Mouse (Mus musculus) liver, embryonic 16.5 days (tissue): Measurements from ENCODE around the gene Rnase2b. TPM values are rescaled to one million over a fixed set of nuclear protein-coding genes. Genes with fewer than 3 reads are reported as not detected.
A peak's percentile ranks its signal among the peaks of the same experiment; 100 is the strongest.

ENCODE experiments used
- ATAC-seq: fragments of 200-750 bp; cut with Nextera tagmentation; 2 replicates; pipeline ENCODE4 v1.8.0; 2017; ENCODE audit warnings: low read depth, mild to moderate bottlenecking, moderate number of reproducible peaks, moderate library complexity
- H3K27ac ChIP-seq: fragments of 300-500 bp; sonication (generic); 2 replicates; pipeline ENCODE4 v1.5.1; 2014; ENCODE audit warnings: mild to moderate bottlenecking, low read length
- H3K27me3 ChIP-seq: fragments of 300-500 bp; sonication (generic); 2 replicates; pipeline ENCODE4 v1.6.1; 2014; ENCODE audit warnings: low read depth, low read length, mixed read lengths; ENCODE audit not compliant: control insufficient read depth, insufficient read depth
- H3K36me3 ChIP-seq: fragments of 300-500 bp; sonication (generic); 2 replicates; pipeline ENCODE4 v1.6.1; 2014; ENCODE audit warnings: mild to moderate bottlenecking; ENCODE audit not compliant: control insufficient read depth, insufficient read depth
- H3K4me1 ChIP-seq: fragments of 300-500 bp; sonication (generic); 2 replicates; pipeline ENCODE4 v1.6.1; 2014; ENCODE audit warnings: low read depth, low read length, mixed read lengths; ENCODE audit not compliant: control insufficient read depth
- H3K4me2 ChIP-seq: fragments of 300-500 bp; sonication (generic); 2 replicates; pipeline ENCODE4 v1.6.1; 2014; ENCODE audit warnings: low read depth, low read length, mixed read lengths
- H3K4me3 ChIP-seq: fragments of 300-500 bp; sonication (generic); 2 replicates; pipeline ENCODE4 v1.5.1; 2014; ENCODE audit warnings: low read depth, mild to moderate bottlenecking, low read length
- H3K9ac ChIP-seq: fragments of 300-500 bp; sonication (generic); 2 replicates; pipeline ENCODE4 v1.6.1; 2014; ENCODE audit warnings: low read depth, low read length
- H3K9me3 ChIP-seq: fragments of 300-500 bp; sonication (generic); replicated peaks from 2 replicates; pipeline ENCODE4 v1.6.1; 2016; ENCODE audit warnings: low read length; ENCODE audit not compliant: control insufficient read depth
- WGBS: fragments of 180-500 bp; shearing (Covaris S2); extraction: QIAGEN DNeasy Blood & Tissue Kit; methylation state at CpG from one replicate; pipeline ENCODE4 v1.1.7; 2014; ENCODE audit not compliant: insufficient replicate concordance; 5-methylcytosine and 5-hydroxymethylcytosine counted together
- polyA plus RNA-seq: library from polyadenylated mRNA; unstranded; fragments of >200 nt; fragmentation: Nextera tagmentation; extraction: Ambion mirVana; gene quantifications from 2 replicates; pipeline ENCODE4 v1.2.1, GENCODE M21; 2015

Rnase2b gene
- polyA plus RNA-seq, 1 experiment from 2014 or later, result not detected

- Histone ChIP-seq H3K4me3 (no peak overlapping the region), H3K36me3 (no peaks in the 10 kb centered on the region), H3K9me3 (no peaks in the 10 kb centered on the region), H3K9ac (peak overlapping the region; percentile 6; the same call in 1 of the 2 replicates), H3K4me1 (peaks cover 59% of the 10 kb centered on the region), H3K27me3 (no peaks in the 10 kb centered on the region), H3K27ac (peak overlapping the region; percentile 95), H3K4me2 (0 out of 2 replicates have a peak overlapping the region, but pooled peaks have one; percentile 71)
- 48% methylated on average over 7 of the region's 7 CpGs for WGBS
- ATAC-seq, result no peak
These were observed 30.8 kb upstream of the Rnase2b start for GRCm38 (mm10) chr14:51131086-51131815.

GRCm38 (mm10) chr14:51132372-51132771 lies 29.7 kb upstream of the Rnase2b start:
- Histone ChIP-seq H3K4me2 (peak overlapping the region; percentile 22; the same call in 1 of the 2 replicates), H3K9ac (0 out of 2 replicates have a peak overlapping the region, but pooled peaks have one; percentile 3), H3K4me1 (peaks cover 49% of the 10 kb centered on the region), H3K9me3 (no peaks in the 10 kb centered on the region), H3K36me3 (no peaks in the 10 kb centered on the region), H3K27ac (peak overlapping the region; percentile 95), H3K27me3 (no peaks in the 10 kb centered on the region), H3K4me3 (no peak overlapping the region)
- peak; percentile 47 for ATAC-seq
- 52% methylated on average over 4 of the region's 4 CpGs for WGBS

GRCm38 (mm10) chr14:51140342-51140741 lies 21.7 kb upstream of the Rnase2b start:
- peaks cover 38% of the 10 kb centered on the region for H3K4me1 ChIP-seq
- WGBS, result 71% methylated on average over 2 of the region's 2 CpGs
- H3K27ac ChIP-seq, result no peak overlapping the region
- no peak overlapping the region for H3K9ac ChIP-seq
- H3K36me3 ChIP-seq, result no peaks in the 10 kb centered on the region
- H3K9me3 ChIP-seq, result no peaks in the 10 kb centered on the region
- H3K4me3 ChIP-seq, result no peak overlapping the region
- H3K4me2 ChIP-seq, result no peak overlapping the region
- no peak for ATAC-seq
- no peaks in the 10 kb centered on the region for H3K27me3 ChIP-seq

GRCm38 (mm10) chr14:51142119-51142518 lies 19.9 kb upstream of the Rnase2b start:
- 58% methylated on average over 4 of the region's 4 CpGs for WGBS
- ATAC-seq, result peak; percentile 33; the same call in 1 of the 2 replicates
- Histone ChIP-seq H3K4me2 (peak overlapping the region; percentile 10; the same call in 1 of the 2 replicates), H3K9me3 (no peaks in the 10 kb centered on the region), H3K4me3 (no peak overlapping the region), H3K9ac (no peak overlapping the region), H3K27me3 (no peaks in the 10 kb centered on the region), H3K4me1 (peaks cover 55% of the 10 kb centered on the region), H3K27ac (peak overlapping the region; percentile 91), H3K36me3 (no peaks in the 10 kb centered on the region)

GRCm38 (mm10) chr14:51142568-51142967 lies 19.5 kb upstream of the Rnase2b start:
- H3K36me3 ChIP-seq, result no peaks in the 10 kb centered on the region
- peaks cover 57% of the 10 kb centered on the region for H3K4me1 ChIP-seq
- ATAC-seq, result peak; percentile 87
- peak overlapping the region; percentile 10; the same call in 1 of the 2 replicates for H3K4me2 ChIP-seq
- no peaks in the 10 kb centered on the region for H3K9me3 ChIP-seq
- 30% methylated on average over 3 of the region's 3 CpGs for WGBS
- H3K27ac ChIP-seq, result peak overlapping the region; percentile 91
- H3K9ac ChIP-seq, result no peak overlapping the region
- no peaks in the 10 kb centered on the region for H3K27me3 ChIP-seq
- no peak overlapping the region for H3K4me3 ChIP-seq

- Histone ChIP-seq H3K4me3 (no peak overlapping the region), H3K9ac (peak overlapping the region; percentile 49), H3K36me3 (no peaks in the 10 kb centered on the region), H3K9me3 (no peaks in the 10 kb centered on the region), H3K4me1 (peaks cover 64% of the 10 kb centered on the region), H3K27ac (peak overlapping the region; percentile 93), H3K27me3 (no peaks in the 10 kb centered on the region), H3K4me2 (peak overlapping the region; percentile 58)
- WGBS, result 54% methylated on average over 4 of the region's 4 CpGs
- ATAC-seq, result no peak
These were observed 18.8 kb upstream of the Rnase2b start for GRCm38 (mm10) chr14:51143287-51143686.

- Histone ChIP-seq H3K9ac (peak overlapping the region; percentile 49), H3K4me3 (no peak overlapping the region; the same call in 1 of the 2 replicates), H3K27me3 (no peaks in the 10 kb centered on the region), H3K36me3 (no peaks in the 10 kb centered on the region), H3K9me3 (no peaks in the 10 kb centered on the region), H3K27ac (peak overlapping the region; percentile 93), H3K4me1 (peaks cover 71% of the 10 kb centered on the region), H3K4me2 (peak overlapping the region; percentile 58)
- ATAC-seq, result peak; percentile 84
- 15% methylated on average over 2 of the region's 2 CpGs for WGBS
These were observed 18.1 kb upstream of the Rnase2b start for GRCm38 (mm10) chr14:51143937-51144336.

GRCm38 (mm10) chr14:51144451-51144850 lies 17.6 kb upstream of the Rnase2b start:
- H3K4me3 ChIP-seq, result no peak overlapping the region
- peak overlapping the region; percentile 93 for H3K27ac ChIP-seq
- no peak overlapping the region; the same call in 1 of the 2 replicates for H3K9ac ChIP-seq
- H3K36me3 ChIP-seq, result no peaks in the 10 kb centered on the region
- H3K4me2 ChIP-seq, result no peak overlapping the region
- H3K9me3 ChIP-seq, result no peaks in the 10 kb centered on the region
- H3K27me3 ChIP-seq, result no peaks in the 10 kb centered on the region
- ATAC-seq, result no peak
- H3K4me1 ChIP-seq, result peaks cover 76% of the 10 kb centered on the region
- WGBS, result 90% methylated on average over 4 of the region's 4 CpGs

- no peaks in the 10 kb centered on the region for H3K36me3 ChIP-seq
- H3K4me1 ChIP-seq, result peaks cover 81% of the 10 kb centered on the region
- no peak overlapping the region for H3K4me3 ChIP-seq
- no peaks in the 10 kb centered on the region for H3K9me3 ChIP-seq
- no peaks in the 10 kb centered on the region for H3K27me3 ChIP-seq
- no peak overlapping the region for H3K9ac ChIP-seq
- H3K4me2 ChIP-seq, result no peak overlapping the region
- WGBS, result 80% methylated on average over 6 of the region's 6 CpGs
- peak overlapping the region; percentile 22; the same call in 1 of the 2 replicates for H3K27ac ChIP-seq
- ATAC-seq, result no peak
These were observed 16.5 kb upstream of the Rnase2b start for GRCm38 (mm10) chr14:51145521-51145920.
